Mouse (Mus musculus) E14TG2a.4 (cell line): ENCODE measurements around the gene Map4k4.

ENCODE experiments used
- CTCF ChIP-seq: conservative IDR thresholded peaks from 2 replicates; pipeline ENCODE4 v1.5.1; 2014; ENCODE audit warnings: low read length
- NANOG ChIP-seq: IDR thresholded peaks from 2 replicates; pipeline ENCODE4 v1.6.1; 2014; ENCODE audit warnings: borderline replicate concordance, low read length, mixed read lengths
- POU5F1 ChIP-seq: IDR thresholded peaks from 2 replicates; pipeline ENCODE4 v1.6.1; 2014; ENCODE audit warnings: low read length, borderline replicate concordance

- TF ChIP-seq CTCF (no peak), NANOG (no peak), POU5F1 (no peak)
These were observed 33.6 kb upstream of the Map4k4 start for GRCm38 (mm10) chr1:39867142-39867525.
